Mouse (Mus musculus): ENCODE measurements at regions not wholly inside any gene's neighbourhood (a gene's known extent, or its start where the extent isn't known, plus 50 kb on each side); places are given as distances from the start of the nearest gene placed in this dataset.
"Not testable (repeated sequence)": the region's sequence is repeated elsewhere in the genome, so short reads cannot be mapped to it uniquely, and the experiment has no call there.

DNA sequence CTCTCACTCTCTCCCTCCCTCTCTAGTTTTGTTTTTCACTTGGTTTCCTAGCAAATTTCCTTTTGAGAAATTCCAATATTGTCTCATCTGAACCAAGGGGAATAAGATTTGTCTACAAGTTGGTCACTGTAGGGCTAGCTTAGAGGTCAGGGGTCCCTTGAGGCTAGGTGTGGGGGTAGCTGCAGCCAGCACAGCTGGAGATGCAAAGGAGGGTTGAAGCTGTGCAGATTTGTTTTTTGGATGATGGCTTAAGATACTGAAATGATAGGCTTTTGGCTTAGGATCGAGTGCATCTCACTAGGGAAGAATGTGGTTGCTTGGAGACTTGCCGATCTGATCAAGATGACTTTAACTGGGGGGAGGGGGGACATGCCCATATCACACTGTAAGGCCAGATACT lies 88.3 kb upstream of the Tmem28 start:
- no peak for DNase-seq (ENCODE audit: low spot score)

DNA sequence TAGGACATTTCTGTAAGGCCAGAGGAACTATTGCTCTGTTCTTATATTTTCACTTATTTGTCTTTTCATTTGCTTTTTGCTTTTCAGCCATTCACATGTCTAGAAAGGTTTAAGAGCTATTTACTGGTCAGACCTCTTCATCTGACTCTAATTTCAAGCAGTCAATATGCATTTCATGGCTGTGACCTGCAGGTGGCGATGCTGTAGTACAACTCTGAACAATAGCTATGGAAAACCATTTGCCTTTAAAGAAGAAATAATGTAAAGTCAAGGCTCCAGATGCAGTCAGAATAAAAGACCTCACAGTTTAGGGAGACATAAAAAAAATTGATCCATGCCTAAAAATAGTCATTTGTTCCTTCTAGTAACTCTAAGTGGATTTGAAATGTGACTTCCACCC lies 95.7 kb upstream of the Tmem28 start:
- no peak for DNase-seq (ENCODE audit: low spot score)

DNA sequence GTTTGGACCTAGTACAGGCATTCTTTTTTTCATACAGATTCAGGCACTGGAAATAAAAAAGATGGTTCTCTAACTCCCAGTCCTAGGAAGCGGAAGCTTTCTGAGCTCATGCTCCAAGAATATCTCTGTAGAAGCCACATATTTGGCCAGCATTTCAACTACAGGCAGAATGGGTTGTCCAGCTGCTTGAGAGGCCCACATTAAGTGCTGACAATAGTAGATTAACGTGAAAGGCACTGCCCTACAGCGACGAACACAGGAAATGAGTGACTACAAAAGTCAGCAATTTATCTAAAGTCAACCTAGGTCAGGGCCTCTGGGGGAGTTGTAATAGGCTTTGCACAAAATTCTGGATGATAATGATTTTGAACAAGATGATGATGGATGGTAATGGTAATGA lies 125.5 kb upstream of the Tmem28 start:
- no peak for DNase-seq (ENCODE audit: low spot score)

DNA sequence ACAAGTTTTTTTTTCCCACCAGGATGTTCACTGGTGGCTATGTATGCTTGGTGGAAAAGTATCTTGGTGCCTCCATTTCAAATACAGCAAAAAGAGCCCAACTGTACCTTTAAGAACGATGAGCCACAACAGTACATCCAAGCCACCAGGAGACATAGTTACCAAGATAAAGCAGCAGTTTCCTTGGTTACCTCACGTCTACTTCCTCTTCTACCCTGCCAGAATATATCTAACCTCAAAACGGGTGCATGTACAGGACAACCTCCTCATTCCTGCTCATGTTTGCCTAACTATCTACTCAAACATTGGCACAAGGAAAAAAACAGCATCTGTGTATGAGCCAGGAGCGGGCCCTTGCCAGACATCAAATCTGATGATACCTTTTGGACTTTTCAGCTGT lies 129.8 kb upstream of the Tmem28 start:
- DNase-seq (ENCODE audit: low spot score) = no peak

DNA sequence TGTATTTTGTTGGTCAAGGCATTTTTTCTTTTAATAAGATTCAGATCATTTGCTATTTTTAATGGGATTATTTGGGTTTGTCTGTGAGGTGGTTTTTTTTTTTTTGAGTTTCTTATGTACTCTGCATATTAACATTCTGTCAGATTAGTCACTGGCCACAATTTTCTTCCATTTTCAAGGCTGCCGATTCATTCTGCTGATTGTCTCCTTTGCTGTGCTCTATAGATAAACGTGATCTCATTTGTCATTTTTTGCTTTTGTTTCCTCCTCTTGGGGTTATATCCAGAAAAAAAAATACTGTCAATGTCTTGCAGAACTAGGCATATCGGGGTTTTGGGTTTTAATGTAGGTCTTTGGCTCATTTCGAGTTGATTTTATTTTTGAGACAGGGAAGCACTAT lies 131.1 kb upstream of the Tmem28 start:
- no peak for DNase-seq (ENCODE audit: low spot score)

DNA sequence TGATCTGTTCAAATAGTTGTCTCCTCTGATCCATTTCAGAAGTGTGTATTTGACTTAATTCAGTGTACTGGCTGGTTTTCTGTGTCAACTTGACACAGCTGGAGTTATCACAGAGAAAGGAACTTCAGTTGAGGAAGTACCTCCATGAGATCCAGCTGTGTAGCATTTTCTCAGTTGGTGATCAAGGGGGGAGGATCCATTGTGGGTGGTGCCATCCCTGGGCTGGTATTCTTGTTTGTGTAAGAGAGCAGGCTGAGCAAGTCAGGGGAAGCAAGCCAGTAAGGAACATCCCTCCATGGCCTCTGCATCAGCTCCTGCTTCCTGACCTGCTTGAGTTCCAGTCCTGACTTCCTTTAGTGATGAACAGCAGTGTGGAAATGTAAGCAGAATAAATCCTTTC lies 138.3 kb upstream of the Tmem28 start:
- not testable (repeated sequence) for DNase-seq (ENCODE audit: low spot score)

DNA sequence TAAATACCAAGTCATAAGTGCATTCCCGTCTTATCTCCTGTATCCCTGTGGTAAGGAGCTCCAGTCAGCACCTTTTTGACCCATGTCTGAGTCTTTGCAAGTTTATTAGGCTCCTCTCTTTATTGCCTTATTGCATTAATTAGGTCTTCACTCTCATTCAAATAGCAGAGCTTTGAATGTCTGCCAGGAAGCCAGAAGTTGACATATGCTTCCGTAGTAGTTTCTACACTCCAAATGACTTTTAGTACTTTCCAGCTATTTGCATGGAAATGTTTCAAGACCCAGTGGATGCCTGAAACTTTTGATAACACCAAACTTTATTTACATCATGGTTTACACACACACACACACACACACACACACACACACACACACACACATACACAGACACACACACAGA lies 153.2 kb upstream of the Tmem28 start:
- DNase-seq (ENCODE audit: low spot score) = no peak

DNA sequence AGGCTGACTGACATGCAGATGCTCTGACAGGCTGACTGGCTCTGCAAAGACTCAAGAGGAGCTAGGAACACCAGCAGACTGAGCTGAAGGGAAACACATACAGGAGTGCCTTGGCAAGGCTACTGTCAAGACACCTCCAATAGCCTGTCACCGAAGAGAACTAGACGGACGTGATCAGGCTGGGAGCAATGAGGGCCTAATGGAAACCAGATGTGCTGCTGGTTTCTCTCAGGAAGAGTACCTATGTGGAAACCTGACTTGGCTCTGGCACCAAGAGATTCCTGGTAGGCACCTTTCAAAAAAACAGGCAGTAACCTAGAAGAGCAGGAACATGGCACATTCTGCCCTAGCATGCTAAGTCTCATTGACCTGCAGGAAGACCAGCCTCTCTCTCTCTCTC lies 158.3 kb upstream of the Tmem28 start:
- no peak for DNase-seq (ENCODE audit: low spot score)

DNA sequence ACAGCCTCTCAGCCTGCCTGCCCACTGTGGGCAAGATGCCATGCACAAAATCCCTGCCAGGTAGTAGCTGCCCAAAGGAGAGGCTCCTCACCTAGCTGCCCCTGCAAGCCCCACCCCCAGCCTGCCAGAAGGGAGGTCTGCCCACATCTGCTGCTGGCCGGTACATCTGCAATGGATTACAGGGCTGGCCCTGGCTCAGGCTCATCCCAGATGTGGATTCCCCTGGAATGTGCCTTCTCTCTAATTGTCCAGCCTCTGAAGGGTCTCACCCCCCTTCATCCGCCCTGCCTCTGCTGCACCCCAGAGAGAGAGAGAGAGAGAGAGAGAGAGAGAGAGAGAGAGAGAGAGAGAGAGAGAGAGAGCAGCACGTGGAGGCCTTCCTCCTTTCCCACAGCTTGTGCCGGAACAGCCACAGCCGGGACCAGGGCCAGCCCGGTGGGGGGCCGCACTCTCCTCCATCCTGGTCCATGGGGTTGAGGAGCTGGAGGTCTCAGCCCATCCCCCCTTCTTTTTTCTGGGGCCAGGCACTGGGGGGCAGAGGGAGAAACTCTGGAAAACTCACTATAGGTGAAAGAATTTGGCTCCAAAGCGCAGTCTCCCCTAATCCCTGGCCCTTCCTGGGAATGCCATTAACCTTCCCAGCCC lies 161.2 kb upstream of the Tmem28 start:
- DNase-seq (ENCODE audit: low spot score) = no peak

DNA sequence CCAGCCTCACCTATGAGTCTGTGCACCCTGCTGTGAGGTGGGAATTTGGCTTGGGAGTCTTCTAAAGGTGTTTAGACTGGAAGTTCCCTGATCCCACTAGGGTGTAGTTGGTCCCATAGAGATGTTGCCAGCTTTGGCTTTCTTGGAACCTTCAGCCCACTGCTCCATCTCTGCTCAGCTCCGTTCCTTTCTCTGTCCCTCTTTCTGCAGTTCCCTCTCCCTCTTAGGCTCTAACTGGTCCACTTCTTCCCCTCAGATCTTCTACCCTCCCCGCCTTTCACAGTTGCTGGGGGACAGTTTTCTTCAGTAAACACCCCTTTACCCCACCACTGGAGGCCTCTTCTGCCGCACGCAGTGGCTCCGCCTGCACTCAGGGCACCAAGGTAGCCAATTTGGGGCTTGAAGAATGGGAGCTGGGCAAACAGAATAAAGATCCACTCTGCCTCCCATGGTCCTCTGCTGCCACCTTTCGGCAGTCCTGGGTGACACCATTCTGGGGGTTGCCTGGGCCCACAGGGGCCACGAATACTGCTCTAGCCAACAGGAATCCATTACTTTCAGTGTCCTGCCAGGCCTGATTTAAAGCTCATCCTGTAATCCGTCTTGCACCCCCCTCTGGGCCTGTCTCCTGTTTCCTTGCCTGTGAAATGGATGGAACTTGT lies 162.9 kb upstream of the Tmem28 start:
- peak; percentile 44 for DNase-seq (ENCODE audit: low spot score)

DNA sequence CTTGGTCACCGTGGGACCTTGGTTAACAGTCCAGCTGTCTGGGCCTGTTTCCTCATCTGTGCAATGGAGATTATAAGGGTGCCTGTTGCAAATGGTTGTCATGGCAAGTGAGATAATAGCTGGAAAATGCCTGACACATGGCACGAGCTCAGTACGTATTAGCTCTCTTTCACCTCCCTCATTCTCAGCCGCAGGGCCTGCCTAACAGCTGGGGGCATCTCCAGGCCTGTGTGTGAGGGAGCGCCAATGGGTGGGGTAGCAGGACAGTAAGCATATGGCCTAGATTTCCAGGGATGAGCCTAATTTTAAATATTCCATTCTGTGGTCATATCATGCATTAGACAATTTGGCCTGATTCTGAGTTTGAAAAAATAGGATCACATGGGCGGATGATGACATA lies 163.8 kb upstream of the Tmem28 start:
- DNase-seq (ENCODE audit: low spot score) = no peak

DNA sequence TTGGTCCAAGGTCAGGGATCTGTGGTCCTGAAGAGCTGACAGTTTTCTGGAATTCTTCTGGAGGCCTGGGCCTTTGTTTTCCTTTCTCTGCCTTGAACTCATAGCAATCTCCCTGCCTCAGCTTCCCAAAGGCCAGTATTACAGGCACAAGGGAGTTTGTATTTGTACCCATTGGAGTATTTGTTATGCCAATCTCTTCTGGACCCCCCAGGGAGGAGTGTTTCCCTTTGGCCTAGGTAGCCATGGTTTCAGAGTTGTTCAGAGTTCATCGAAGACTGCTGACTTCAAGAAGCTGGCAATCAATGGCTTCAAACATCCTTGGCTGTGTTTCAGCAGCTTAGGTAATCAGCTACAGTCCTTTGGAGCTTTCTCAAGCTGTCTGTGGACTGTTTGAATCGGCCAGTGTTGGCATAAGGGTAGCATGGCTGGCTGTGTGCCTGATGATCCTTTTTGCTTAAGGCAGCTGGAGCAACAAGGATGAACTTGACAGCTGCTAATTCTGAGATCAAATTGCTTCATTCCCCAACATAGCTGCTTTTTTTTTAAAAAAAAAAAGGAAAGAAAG lies 161.2 kb upstream of the Pja1 start:
- DNase-seq (ENCODE audit: low spot score) = no peak

DNA sequence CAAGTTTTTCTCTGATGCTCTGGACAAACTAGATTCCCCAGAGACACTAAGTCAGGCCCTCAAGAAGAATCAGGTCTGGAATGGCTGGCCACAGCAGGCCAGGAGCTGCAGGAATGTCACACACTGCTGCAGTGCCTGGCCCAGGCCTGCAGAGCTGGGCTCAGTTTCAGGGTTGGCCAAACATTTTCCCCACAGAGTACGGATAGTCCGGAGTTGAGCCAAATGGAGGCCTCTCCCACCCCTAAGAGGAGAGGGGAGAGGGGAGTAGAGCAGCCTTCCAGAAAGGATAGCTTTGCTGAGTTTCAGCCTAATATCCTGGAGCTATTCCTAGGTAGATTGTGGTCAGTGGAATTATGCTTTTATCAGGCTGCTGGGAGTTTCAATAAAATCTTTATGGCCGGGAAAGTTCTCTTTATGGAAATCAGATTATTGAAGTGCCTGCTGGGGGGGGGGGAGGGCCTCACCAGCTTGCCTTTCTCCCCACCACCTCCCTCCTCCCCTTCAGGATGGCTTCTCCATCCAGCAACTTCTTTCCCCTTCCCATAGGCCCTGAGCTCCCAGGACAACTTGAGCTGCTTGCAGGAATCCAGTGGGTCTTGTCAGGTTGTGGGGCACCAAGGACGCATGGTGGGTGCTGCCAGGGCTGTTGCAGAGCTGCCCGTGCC lies 153.6 kb upstream of the Pja1 start:
- no peak for DNase-seq (ENCODE audit: low spot score)

DNA sequence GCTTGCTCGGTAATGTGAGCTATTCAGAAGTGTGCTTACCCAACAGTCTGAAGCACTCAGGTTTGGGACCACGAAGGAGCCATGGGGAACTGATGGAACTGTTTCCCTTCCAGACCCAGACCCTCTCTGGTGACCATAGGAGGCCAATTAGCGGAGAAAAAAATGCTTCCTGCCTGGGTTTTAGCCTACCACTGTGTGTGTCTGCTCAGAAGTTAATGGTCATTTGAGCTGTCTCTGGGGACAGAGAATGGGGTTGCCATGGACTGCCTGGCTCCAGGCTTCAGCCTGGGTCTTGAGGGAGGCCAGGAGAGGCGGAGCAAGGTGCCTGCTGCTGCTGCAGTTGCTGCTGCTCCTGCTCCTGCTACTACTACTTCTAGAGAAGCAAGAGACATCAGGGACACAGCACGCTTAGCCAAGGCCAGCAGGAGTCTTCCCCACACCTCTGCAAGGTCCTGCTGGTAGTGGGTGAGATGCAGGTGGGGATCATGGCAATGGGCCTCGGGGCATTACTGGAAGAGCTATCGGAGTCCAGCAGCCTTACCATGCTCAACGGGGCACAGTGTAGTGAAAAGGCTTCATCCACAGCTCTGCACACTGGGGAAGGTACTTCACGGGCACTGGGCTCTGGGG lies 141.2 kb upstream of the Pja1 start:
- DNase-seq (ENCODE audit: low spot score) = no peak

DNA sequence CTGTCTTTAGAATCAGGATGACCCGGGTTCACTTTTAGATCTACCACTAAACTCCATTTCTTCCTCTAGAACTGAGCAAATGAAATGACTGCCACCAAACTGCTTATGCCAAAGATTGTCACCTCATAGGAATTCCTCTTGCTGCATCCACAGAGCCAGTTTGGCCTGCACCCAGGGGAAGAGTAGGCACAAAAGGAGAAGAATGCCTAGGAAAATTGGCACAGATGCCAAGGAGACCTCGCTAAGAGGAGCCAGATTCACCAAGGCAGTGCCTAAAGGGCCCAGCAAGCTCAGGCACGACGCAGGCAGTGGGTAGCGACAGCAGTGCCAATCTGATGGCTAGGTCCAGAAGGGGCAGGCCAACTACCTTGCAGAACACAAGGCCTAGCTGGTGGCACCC lies 139.0 kb upstream of the Pja1 start:
- no peak for DNase-seq (ENCODE audit: low spot score)

DNA sequence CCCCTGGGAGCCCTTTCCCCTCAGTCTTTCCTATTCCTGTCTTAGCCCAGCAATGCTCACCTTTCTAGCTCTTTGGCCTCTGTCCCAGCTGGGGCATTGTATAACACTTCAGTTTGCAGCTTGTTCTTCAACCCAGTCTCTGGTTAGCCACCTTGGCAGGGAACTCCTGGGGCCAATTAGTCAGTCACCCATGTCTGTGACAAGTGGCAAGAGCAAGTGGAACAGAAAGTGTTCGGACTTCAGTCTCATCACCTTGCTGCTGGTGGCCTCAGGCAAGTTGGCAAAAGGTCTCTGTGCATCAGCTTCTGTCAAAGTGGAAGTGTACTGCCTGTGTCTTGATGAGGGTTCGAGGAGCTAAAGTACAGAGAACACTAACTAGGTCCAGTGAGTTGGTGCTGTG lies 138.5 kb upstream of the Pja1 start:
- no peak for DNase-seq (ENCODE audit: low spot score)

DNA sequence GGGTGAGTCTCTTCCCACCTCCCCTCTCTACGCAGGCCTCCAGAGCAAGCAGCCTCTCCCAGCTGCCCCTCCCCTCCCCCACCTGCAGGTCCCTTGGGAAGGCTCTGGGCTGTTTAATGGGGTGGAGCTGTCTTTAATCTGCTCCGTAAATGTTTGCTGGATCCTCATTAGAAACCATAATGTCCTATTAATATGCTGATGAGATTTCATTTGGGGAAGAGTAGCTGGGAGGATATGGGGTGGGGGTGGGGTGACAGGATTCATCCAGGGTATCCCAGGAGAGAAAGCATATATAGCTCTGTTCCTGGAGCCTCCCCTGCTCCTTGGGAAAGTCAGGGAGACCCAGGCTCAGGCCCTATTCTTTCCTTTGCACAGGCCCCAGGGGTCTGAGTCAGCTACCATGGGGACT lies 137.2 kb upstream of the Pja1 start:
- DNase-seq (ENCODE audit: low spot score) = no peak

DNA sequence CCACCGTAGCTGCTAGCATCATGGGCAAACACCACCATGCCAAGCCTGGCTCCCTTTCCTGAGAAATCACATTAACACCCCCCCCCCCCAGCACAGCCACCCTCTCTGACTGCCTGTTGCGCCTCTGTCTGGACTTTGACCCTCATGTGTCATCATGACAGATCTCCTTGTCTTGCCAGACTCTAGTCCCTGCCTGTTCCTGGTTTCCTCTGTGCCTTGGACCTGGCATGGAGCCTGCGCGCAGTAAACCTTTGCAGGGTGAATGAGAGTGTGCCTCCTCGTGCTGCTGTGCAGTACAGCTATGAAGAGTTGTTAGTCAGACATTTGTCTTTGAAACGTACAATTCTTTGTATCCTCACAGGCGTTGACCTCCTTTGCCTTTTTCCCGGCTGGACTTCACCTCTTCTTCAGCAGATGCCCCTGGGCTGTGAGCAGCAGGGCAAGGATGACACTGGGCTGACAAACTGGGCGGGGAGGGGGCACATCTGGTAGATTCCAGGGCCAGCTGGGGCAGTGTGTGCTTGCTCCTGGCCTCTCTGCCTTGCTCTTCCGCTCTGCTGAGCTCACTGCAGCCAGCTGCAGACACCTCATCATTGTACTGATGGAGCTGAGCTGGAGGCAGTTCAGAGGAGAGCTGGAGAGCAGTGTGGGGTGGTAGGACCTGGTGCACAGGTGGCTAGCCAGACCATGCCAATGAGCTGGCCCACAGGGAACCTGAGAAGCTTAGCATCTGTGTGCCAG lies 134.2 kb upstream of the Pja1 start:
- DNase-seq (ENCODE audit: low spot score) = no peak

DNA sequence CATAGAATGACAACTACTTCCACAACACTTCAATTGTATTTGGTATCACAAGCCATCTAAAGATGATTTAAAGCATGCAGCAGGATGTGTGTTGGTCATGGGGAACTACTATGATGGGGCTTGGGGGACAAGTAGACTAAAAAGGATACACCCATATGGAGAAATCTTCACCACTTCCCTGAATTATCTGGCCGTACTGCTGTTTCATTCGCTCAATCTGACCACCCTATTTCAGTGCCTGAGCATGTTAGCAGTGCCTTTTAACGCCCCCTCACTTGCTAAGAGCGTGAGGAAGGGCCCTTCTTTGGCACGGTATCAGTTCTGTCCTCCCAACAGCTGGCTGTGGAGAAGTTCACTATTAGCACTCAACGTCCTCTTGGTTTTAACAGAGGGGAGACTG lies 132.6 kb upstream of the Pja1 start:
- no peak for DNase-seq (ENCODE audit: low spot score)

DNA sequence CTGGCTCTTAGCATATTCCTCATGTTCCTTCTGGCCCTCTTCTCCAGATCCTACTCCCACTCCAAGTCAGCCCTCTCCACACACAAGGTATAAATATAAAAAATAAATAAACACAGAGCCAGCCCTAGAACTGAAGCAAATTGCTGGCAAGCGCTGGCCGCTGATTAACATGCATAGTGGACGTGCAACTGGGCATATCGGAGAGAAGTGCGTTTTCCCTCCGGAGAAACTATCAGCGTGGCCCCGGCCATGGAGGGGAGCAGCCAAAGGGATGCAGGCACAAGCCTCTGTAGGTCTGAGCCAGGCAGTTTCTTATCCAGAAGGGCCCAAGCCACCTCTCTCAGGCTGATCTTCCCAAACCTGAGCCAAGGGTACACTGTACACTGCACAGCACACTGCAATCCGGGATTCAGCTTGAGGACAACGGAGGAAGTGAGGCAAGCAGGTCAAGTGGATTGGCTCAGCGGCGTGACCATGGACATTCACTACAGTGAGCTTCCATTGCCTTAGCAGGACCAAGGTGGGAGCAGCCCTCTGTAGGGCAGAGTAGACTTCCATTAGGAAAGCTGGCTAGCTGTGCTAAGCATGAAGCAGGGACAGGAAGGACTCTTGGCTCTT lies 131.3 kb upstream of the Pja1 start:
- DNase-seq (ENCODE audit: low spot score) = no peak

DNA sequence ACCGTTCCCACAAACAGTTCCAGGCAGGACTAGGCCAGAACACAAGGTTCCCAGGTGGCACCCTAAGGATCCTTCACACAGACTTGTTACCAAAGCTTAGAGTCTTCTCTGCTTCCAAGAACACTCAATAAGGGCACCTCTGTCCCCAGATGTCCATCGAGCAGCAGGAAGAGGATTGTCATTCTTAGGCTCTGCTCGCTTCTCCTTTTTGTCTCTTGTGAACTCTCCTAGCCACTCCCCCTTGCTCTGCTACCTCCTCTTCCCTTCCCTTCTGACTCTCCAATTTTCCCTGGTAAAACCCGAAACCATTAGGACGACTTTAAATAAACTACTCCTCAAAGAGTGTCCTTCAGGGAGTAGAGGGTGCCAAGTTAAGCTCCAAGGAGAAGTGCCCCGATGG lies 124.4 kb upstream of the Pja1 start:
- DNase-seq (ENCODE audit: low spot score) = peak; percentile 4

Measured in urinary bladder, adult 2 months (tissue).